Mouse (Mus musculus) lung, adult 2 months (tissue): ENCODE data around the gene Cyp4b1. TPM values are rescaled to one million over a fixed set of nuclear protein-coding genes. Genes with fewer than 3 reads are reported as not detected.
A peak's percentile ranks its signal among the peaks of the same experiment; 100 is the strongest.
"Not testable (repeated sequence)": the region's sequence is repeated elsewhere in the genome, so short reads cannot be mapped to it uniquely, and the experiment has no call there.

Experiments
- DNase-seq: peaks from one replicate; pipeline ENCODE4 v3.0.0; 2022
- H3K4me1 ChIP-seq: fragments of 200-500 bp; 2 replicates; pipeline ENCODE4 v1.6.1; 2011; ENCODE audit warnings: low read length; ENCODE audit not compliant: control insufficient read depth, insufficient read depth
- H3K4me3 ChIP-seq: fragments of 200-500 bp; replicated peaks from 2 replicates; pipeline ENCODE3; 2011; ENCODE audit warnings: low read depth, mild to moderate bottlenecking, control low read depth, low read length; ENCODE audit errors: extremely low read depth
- CTCF ChIP-seq: fragments of 200-500 bp; IDR thresholded peaks from 2 replicates; pipeline ENCODE4 v1.5.1; 2011; ENCODE audit warnings: mild to moderate bottlenecking, low read length, control low read depth; ENCODE audit not compliant: insufficient read depth
- POLR2A ChIP-seq: fragments of 200-500 bp; IDR thresholded peaks from 2 replicates; pipeline ENCODE4 v1.6.1; 2011; ENCODE audit warnings: low read depth, mild to moderate bottlenecking, control low read depth, low read length, borderline replicate concordance; ENCODE audit errors: extremely low read depth
- WGBS: fragments of 180-500 bp; shearing (Covaris S2); methylation state at CpG from one replicate; pipeline ENCODE4 v1.1.7; 2018; 5-methylcytosine and 5-hydroxymethylcytosine counted together
- polyA plus RNA-seq: library from polyadenylated mRNA; depleted of rRNA; stranded (reverse); fragments of >200 nt; gene quantifications from 2 replicates; pipeline ENCODE4 v1.2.3, GENCODE M21; 2012; rRNA removed

The Cyp4b1 gene
- polyA plus RNA-seq, 1 experiment = 1,004 TPM

GRCm38 (mm10) chr4:115645371-115645770 is 2.2 kb downstream of the Cyp4b1 start:
- Histone ChIP-seq H3K4me3 (peak overlapping the region; percentile 62), H3K4me1 (peaks cover 27% of the 10 kb centered on the region)
- no peak for TF ChIP-seq POLR2A
- no peak for TF ChIP-seq CTCF
- DNase-seq = peak; percentile 90

DNA sequence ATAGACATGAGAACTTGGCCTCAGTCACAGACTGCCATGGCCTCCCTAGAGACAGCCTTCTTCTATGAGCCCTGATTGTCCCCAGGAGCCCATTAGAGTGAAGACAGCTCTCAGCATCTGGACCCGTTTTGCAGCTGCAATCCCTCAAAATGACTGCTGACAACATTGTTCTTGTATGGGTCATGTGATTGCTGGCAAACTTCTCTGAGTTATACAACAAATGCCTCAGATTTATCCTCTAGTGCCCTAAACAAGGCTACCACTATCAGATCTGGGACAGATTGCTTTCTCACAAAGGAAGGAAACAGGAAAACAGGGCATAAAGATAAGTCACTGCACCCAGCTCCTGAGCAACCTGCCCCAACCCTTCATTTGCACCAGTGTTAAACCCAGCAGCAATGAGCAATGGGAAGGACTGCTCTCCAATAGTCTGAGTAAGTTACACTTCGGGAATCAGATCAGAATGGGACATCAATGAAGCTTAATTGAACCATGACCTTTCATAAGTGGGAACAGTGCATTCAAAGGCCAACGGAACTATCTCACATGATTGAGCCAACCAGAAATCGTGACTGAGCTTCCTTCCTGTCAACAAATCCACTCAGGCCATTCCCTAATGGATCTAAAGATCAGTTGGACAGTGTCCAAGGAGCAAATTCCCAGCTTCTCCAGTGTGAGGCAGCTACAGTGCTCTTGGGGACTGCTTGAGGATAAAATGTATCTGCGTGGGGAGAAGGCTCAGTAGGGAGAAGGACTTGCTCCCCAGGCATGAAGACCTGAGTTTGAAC is 4.4 kb downstream of the Cyp4b1 start:
- Histone ChIP-seq H3K4me1 (peaks cover 22% of the 10 kb centered on the region), H3K4me3 (no peak overlapping the region)
- DNase-seq = no peak
- TF ChIP-seq CTCF (no peak), POLR2A (no peak)
- WGBS = 18% methylated on average over 5 of the region's 5 CpGs

DNA sequence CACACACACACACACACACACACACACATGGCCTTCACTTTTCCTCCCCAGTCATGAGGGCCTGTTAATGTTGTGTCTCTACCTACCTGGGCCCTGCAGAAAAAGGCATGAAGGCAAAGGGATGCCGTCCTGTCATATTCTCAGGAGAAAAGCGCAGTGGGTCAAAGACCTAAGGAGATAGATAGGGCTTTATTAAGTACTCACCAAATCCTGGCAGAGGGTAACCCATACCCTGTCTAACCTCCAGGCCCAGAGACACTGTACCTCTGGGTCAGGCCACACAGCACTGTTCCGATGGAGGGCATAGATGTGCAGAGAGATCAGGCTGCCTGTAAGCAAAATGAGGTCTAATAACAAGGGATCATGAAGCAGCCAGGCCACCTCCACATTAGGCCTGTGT is 22.0 kb downstream of the Cyp4b1 start:
- not testable (repeated sequence) for H3K4me3 ChIP-seq, DNase-seq, H3K4me1 ChIP-seq
- WGBS = 91% methylated on average over 3 of the region's 3 CpGs

GRCm38 (mm10) chr4:115614005-115614404 is 33.5 kb downstream of the Cyp4b1 start:
- Histone ChIP-seq H3K4me3 (no peak overlapping the region), H3K4me1 (no peaks in the 10 kb centered on the region)
- TF ChIP-seq POLR2A (no peak), CTCF (no peak)
- no peak for DNase-seq

GRCm38 (mm10) chr4:115600611-115601010 is 46.9 kb downstream of the Cyp4b1 start, which contains the start of gene Cyp4a32:
Gene Cyp4a32, plus strand, starts transcription at chr4:115600969.
- H3K4me3 ChIP-seq, DNase-seq, H3K4me1 ChIP-seq: not testable (repeated sequence)
- 86% methylated on average over 8 of the region's 8 CpGs for WGBS

DNA sequence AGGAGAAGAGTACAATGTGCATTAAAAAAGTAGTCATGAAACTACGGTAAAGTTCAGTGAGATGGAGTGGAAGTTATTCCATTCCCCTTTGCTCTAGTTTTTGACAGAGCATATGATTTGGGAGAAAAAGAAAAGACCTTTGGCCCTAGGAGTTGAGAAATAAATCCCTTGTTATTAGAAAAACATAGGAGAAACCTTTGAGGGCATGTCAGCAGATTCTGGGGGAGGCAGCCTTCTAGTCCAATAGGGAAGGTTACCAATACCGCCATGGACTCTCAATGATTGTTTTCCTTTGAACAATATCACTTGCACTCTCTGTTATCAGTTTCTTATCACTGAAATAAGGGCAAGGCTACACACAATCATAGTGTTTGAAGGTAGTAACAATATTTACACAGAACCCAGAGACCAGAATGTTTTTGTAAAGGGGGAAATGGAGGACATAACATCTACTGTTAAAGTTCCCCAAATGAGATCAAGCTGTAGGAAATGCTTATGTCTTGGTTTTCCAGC is 50.6 kb downstream of the Cyp4b1 start:
- TF ChIP-seq POLR2A (no peak), CTCF (no peak)
- 53% methylated on average over 2 of the region's 2 CpGs for WGBS
- Histone ChIP-seq H3K4me3 (no peak overlapping the region), H3K4me1 (peaks cover 2% of the 10 kb centered on the region; the same call in 1 of the 2 replicates)
- no peak for DNase-seq

- 82% methylated on average over 1 of the region's 1 CpGs for WGBS
- TF ChIP-seq POLR2A (no peak), CTCF (no peak)
- DNase-seq = no peak
- Histone ChIP-seq H3K4me3 (no peak overlapping the region), H3K4me1 (no peaks in the 10 kb centered on the region)
Measured at GRCm38 (mm10) chr4:115596357-115596756, 51.2 kb downstream of the Cyp4b1 start.

DNA sequence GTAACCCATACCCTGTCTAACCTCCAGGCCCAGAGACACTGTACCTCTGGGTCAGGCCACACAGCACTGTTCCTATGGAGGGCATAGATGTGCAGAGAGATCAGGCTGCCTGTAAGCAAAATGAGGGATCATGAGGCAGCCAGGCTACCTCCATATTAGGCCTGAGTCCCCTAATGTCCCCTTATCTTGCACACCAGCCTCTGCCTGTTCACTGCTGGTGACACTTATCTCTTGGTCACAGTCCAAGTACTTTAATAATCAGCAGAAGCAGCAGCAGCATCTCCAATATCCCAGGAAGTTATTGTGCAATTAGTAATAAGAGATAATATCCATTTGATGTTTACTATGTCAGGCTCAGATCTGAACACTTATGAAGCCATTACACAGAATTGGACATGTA is 64.5 kb downstream of the Cyp4b1 start:
- H3K4me3 ChIP-seq = no peak overlapping the region
- no peak for TF ChIP-seq POLR2A
- TF ChIP-seq CTCF = no peak
- no peak for DNase-seq

GRCm38 (mm10) chr4:115575776-115576175 is 71.7 kb downstream of the Cyp4b1 start:
- H3K4me3 ChIP-seq = no peak overlapping the region
- no peaks in the 10 kb centered on the region for H3K4me1 ChIP-seq
- WGBS = 63% methylated on average over 2 of the region's 2 CpGs
- DNase-seq = peak; percentile 18
- TF ChIP-seq POLR2A (no peak), CTCF (no peak)

More for the DNA sequence above, 64.5 kb downstream of the Cyp4b1 start:
- no peaks in the 10 kb centered on the region for H3K4me1 ChIP-seq

GRCm38 (mm10) chr4:115575255-115575654 is 72.3 kb downstream of the Cyp4b1 start:
- TF ChIP-seq CTCF = no peak
- TF ChIP-seq POLR2A = no peak
- DNase-seq = no peak
- Histone ChIP-seq H3K4me1 (no peaks in the 10 kb centered on the region), H3K4me3 (no peak overlapping the region)
- WGBS = 66% methylated on average over 3 of the region's 3 CpGs

Other genes starting within 250 kb of the Cyp4b1 start
- gene Cyp4a12b, start 236.1 kb downstream of the Cyp4b1 start, polyA plus RNA-seq = 1.7 and 1.9 TPM in 2 replicates
- not detected in 2 replicates for gene Cyp4a30b, start 195.1 kb downstream of the Cyp4b1 start, polyA plus RNA-seq
- 0.06 TPM in 1 of 2 replicates, not detected in the other for gene Cyp4a14, start 151.6 kb downstream of the Cyp4b1 start, polyA plus RNA-seq
- gene Cyp4a10, start 129.5 kb downstream of the Cyp4b1 start, polyA plus RNA-seq = 0.05 and 0.12 TPM in 2 replicates
- gene Cyp4a31, start 84.1 kb downstream of the Cyp4b1 start, polyA plus RNA-seq = not detected in 2 replicates
- not detected in 2 replicates for gene Cyp4a32, start 46.8 kb downstream of the Cyp4b1 start, polyA plus RNA-seq
- gene Efcab14, start 90.0 kb upstream of the Cyp4b1 start, polyA plus RNA-seq = 32.5 and 33.5 TPM in 2 replicates
- gene Tex38, start 133.3 kb upstream of the Cyp4b1 start, polyA plus RNA-seq = 0.31 and 0.37 TPM in 2 replicates
- gene Atpaf1, start 137.1 kb upstream of the Cyp4b1 start, polyA plus RNA-seq = 19.6 and 32.7 TPM in 2 replicates
- 27.9 and 45.4 TPM in 2 replicates for gene Mob3c, start 180.4 kb upstream of the Cyp4b1 start, polyA plus RNA-seq
- gene Mknk1, start 191.5 kb upstream of the Cyp4b1 start, polyA plus RNA-seq = 65.9 and 73.9 TPM in 2 replicates
- gene Kncn, start 236.7 kb upstream of the Cyp4b1 start, polyA plus RNA-seq = not detected in 2 replicates
- gene 6430628N08Rik, start 242.9 kb upstream of the Cyp4b1 start, polyA plus RNA-seq = not detected in 2 replicates